In genomic region chr10:21242471-21243231, GRCm38 (mm10) we compare ENCODE assay signal across 16 mouse cellular contexts.
"Had no signal": no experiment of that assay in that cellular context is flagged by ENCODE, and none has a peak within 500 bp of the region (broad histone marks: within the 10 kb centered on the region; RNA-seq: fewer than 3 reads in every experiment).

No protein-coding gene starts in this region.

- H3K4me3 ChIP-seq: layer of hippocampus, adult 2 months; limb, embryonic 10.5 days; limb, embryonic 13.5 days; megakaryocyte, embryonic 14.5 days; stomach, embryonic 15.5 days had no signal

- DNase-seq: kidney, adult 2 months; kidney, postnatal 25 days; layer of hippocampus, adult 9-11 months; lung, embryonic 14.5 days; lung, postnatal 10 days; lung, postnatal 36 days; midbrain, embryonic 14.5 days; thymus, postnatal 36 days had no signal

- H3K27ac ChIP-seq: kidney, postnatal 0 days; layer of hippocampus, adult 2 months; limb, embryonic 10.5 days; limb, embryonic 13.5 days; stomach, embryonic 15.5 days had no signal

- H3K9ac ChIP-seq: limb, embryonic 13.5 days; lung, embryonic 14.5 days; stomach, embryonic 15.5 days had no signal

- ATAC-seq: intestine, postnatal 0 days had no signal

- H3K4me2 ChIP-seq: limb, embryonic 13.5 days; lung, embryonic 14.5 days; midbrain, embryonic 11.5 days; stomach, embryonic 15.5 days had no signal

- H3K36me3 ChIP-seq: limb, embryonic 10.5 days; limb, embryonic 13.5 days; stomach, embryonic 15.5 days had no signal

- H3K27me3 ChIP-seq: limb, embryonic 13.5 days; megakaryocyte, embryonic 14.5 days; stomach, embryonic 15.5 days had no signal

- H3K9me3 ChIP-seq: limb, embryonic 10.5 days; limb, embryonic 13.5 days; megakaryocyte, embryonic 14.5 days; stomach, embryonic 15.5 days had no signal

- H3K4me1 ChIP-seq: limb, embryonic 13.5 days; stomach, embryonic 15.5 days had no signal
